Mouse (Mus musculus): ENCODE data around the gene Hs3st6. TPM values are rescaled to one million over a fixed set of nuclear protein-coding genes. Genes with fewer than 3 reads are reported as not detected.

Gene Hs3st6
- polyA plus RNA-seq, 1 experiment: not detected

DNA sequence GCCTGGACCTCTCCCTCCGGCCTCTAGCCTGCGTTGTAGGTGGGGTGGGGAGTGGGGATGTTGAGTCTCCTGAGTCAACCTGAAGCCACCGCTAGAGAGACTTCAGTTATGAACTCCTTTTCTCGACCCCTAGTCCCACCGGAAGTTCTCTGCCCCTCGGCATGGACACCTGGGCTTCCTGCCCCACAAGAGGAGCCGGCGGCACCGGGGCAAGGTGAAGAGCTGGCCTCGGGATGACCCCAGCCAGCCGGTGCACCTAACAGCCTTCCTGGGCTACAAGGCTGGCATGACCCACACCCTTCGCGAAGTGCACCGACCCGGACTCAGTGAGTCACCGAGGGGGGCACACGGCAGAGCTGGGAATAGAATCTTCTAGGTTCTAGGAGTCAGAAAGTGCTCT, 24.6 kb upstream of the Hs3st6 start:
- Histone ChIP-seq H3K27ac (ENCODE audit: insufficient read depth, low read length) (no peak overlapping the region), H3K4me3 (ENCODE audit: insufficient read depth, low read length) (no peak overlapping the region), H3K4me1 (ENCODE audit: control insufficient read depth, insufficient read depth, low read length) (no peaks in the 10 kb centered on the region)
- TF ChIP-seq POLR2A (IDR thresholded peaks at IDR 0.05; ENCODE audit: low read depth, low read length) (no peak), CTCF (IDR thresholded peaks at IDR 0.05; ENCODE audit: borderline replicate concordance, insufficient read depth, low read length) (no peak)

DNA sequence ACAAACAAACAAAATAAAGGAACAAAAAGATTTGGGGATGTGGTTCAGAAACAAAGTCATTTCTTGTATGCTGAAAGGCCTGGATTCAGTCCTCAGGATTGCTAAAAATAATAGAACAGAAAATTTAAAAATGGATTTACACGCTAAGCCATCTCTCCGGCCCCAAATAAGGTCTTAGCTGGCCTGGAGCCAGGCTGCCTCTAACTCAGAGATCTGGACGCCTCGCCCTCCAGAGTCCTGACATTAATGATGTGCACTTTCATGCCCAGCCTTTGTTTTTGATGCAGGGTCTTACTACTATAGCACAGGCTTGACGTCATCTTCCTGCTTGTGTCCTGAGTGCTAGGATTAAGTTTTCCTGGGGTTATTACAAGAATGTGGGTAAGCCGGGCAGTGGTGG, 23.7 kb upstream of the Hs3st6 start:
- Histone ChIP-seq H3K4me1 (ENCODE audit: control insufficient read depth, insufficient read depth, low read length) (no peaks in the 10 kb centered on the region), H3K4me3 (ENCODE audit: insufficient read depth, low read length) (no peak overlapping the region), H3K27ac (ENCODE audit: insufficient read depth, low read length) (no peak overlapping the region)
- TF ChIP-seq POLR2A (IDR thresholded peaks at IDR 0.05; ENCODE audit: low read depth, low read length) (no peak), CTCF (IDR thresholded peaks at IDR 0.05; ENCODE audit: borderline replicate concordance, insufficient read depth, low read length) (no peak)

DNA sequence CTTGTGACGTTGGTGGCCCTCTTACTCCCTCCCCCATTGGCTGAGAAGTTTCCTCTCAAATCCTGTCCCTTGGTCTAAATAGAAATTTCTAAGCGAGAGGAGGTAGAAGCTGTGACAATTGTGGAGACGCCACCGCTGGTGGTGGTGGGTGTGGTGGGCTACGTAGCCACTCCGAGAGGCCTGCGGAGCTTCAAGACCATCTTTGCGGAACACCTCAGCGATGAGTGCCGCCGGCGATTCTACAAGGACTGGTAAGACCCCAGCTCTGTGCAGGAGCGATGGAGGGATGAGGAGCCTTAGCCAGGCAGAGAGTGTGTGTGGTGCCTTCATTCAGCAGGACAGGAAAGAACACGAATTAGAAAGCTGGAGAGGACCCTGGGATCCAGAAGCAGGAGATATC, 22.0 kb upstream of the Hs3st6 start:
- TF ChIP-seq POLR2A (IDR thresholded peaks at IDR 0.05; ENCODE audit: low read depth, low read length) (no peak), CTCF (IDR thresholded peaks at IDR 0.05; ENCODE audit: borderline replicate concordance, insufficient read depth, low read length) (no peak)
- no peaks in the 10 kb centered on the region for H3K4me1 ChIP-seq (ENCODE audit: control insufficient read depth, insufficient read depth, low read length)
- H3K4me3 ChIP-seq (ENCODE audit: insufficient read depth, low read length): no peak overlapping the region
- no peak overlapping the region for H3K27ac ChIP-seq (ENCODE audit: insufficient read depth, low read length)

GRCm38 (mm10) chr17:24732233-24732935, 20.4 kb upstream of the Hs3st6 start:
- TF ChIP-seq POLR2A (IDR thresholded peaks at IDR 0.05; ENCODE audit: low read depth, low read length) (no peak), CTCF (IDR thresholded peaks at IDR 0.05; ENCODE audit: borderline replicate concordance, insufficient read depth, low read length) (no peak)
- Histone ChIP-seq H3K4me3 (ENCODE audit: insufficient read depth, low read length) (no peak overlapping the region), H3K27ac (ENCODE audit: insufficient read depth, low read length) (no peak overlapping the region), H3K4me1 (ENCODE audit: control insufficient read depth, insufficient read depth, low read length) (no peaks in the 10 kb centered on the region)

GRCm38 (mm10) chr17:24733434-24734050, 19.2 kb upstream of the Hs3st6 start:
- Histone ChIP-seq H3K27ac (ENCODE audit: insufficient read depth, low read length) (no peak overlapping the region), H3K4me3 (ENCODE audit: insufficient read depth, low read length) (no peak overlapping the region), H3K4me1 (ENCODE audit: control insufficient read depth, insufficient read depth, low read length) (no peaks in the 10 kb centered on the region)
- TF ChIP-seq POLR2A (IDR thresholded peaks at IDR 0.05; ENCODE audit: low read depth, low read length) (no peak), CTCF (IDR thresholded peaks at IDR 0.05; ENCODE audit: borderline replicate concordance, insufficient read depth, low read length) (no peak)

GRCm38 (mm10) chr17:24734513-24734912, 18.3 kb upstream of the Hs3st6 start:
- Histone ChIP-seq H3K4me1 (ENCODE audit: control insufficient read depth, insufficient read depth, low read length) (no peaks in the 10 kb centered on the region), H3K4me3 (ENCODE audit: insufficient read depth, low read length) (no peak overlapping the region), H3K27ac (ENCODE audit: insufficient read depth, low read length) (no peak overlapping the region)
- TF ChIP-seq POLR2A (IDR thresholded peaks at IDR 0.05; ENCODE audit: low read depth, low read length) (no peak), CTCF (IDR thresholded peaks at IDR 0.05; ENCODE audit: borderline replicate concordance, insufficient read depth, low read length) (no peak)

GRCm38 (mm10) chr17:24735446-24735845, 17.3 kb upstream of the Hs3st6 start:
- H3K4me1 ChIP-seq (ENCODE audit: control insufficient read depth, insufficient read depth, low read length): no peaks in the 10 kb centered on the region
- H3K27ac ChIP-seq (ENCODE audit: insufficient read depth, low read length): no peak overlapping the region
- no peak overlapping the region for H3K4me3 ChIP-seq (ENCODE audit: insufficient read depth, low read length)
- TF ChIP-seq CTCF (IDR thresholded peaks at IDR 0.05; ENCODE audit: borderline replicate concordance, insufficient read depth, low read length) (no peak), POLR2A (IDR thresholded peaks at IDR 0.05; ENCODE audit: low read depth, low read length) (no peak)

DNA sequence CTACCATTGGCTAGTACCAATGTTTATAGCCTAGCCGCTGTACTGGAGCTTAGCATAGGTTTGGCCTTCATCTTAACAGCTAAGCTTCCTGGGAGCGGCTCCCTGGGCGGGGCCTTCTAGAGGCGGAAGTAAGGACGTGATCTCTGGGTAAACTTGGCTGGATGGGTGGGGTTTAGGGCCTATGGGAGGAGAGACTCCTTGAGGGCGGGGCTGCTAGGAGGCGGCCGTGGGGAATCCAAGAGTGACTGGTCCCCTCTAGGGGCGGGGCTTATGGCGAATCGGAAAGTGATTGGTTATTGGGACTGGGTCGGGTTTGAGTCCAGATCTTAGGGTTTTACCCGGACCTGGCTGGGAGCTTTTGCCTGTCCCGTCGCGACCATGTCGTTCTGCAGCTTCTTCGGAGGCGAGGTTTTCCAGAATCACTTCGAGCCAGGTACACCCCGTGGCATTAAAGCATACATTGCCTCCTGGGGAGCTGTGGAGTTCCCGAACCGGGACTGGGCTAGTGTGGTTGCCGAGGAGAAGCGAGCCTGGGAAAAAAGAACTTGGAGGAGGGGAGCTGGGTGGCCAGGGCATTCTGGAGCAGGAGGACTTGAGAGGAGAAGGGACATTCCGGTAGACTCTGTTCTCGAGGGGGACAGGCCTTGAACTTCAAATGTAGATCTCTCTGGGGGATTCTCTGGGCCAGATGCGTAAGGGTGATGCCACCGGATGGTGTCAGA, 16.3 kb upstream of the Hs3st6 start, which contains the start of gene Msrb1:
Gene Msrb1 (plus strand): TSS at position 313 of the 722 bp plus-strand sequence.
- Histone ChIP-seq H3K4me3 (ENCODE audit: insufficient read depth, low read length) (peak within 1 kb of the TSS; percentile 75), H3K27ac (ENCODE audit: insufficient read depth, low read length) (peak within 1 kb of the TSS; percentile 7; the same call in 1 of the 2 replicates), H3K4me1 (ENCODE audit: control insufficient read depth, insufficient read depth, low read length) (no peaks in the 10 kb centered on the region)
- TF ChIP-seq POLR2A (IDR thresholded peaks at IDR 0.05; ENCODE audit: low read depth, low read length) (peak; percentile 99), CTCF (IDR thresholded peaks at IDR 0.05; ENCODE audit: borderline replicate concordance, insufficient read depth, low read length) (no peak)

- TF ChIP-seq POLR2A (IDR thresholded peaks at IDR 0.05; ENCODE audit: low read depth, low read length) (peak; percentile 34; the same call in 1 of the 2 replicates), CTCF (IDR thresholded peaks at IDR 0.05; ENCODE audit: borderline replicate concordance, insufficient read depth, low read length) (no peak)
- H3K4me3 ChIP-seq (ENCODE audit: insufficient read depth, low read length): peak overlapping the region; percentile 75
- no peak overlapping the region for H3K27ac ChIP-seq (ENCODE audit: insufficient read depth, low read length)
- H3K4me1 ChIP-seq (ENCODE audit: control insufficient read depth, insufficient read depth, low read length): no peaks in the 10 kb centered on the region
These were observed 15.5 kb upstream of the Hs3st6 start for GRCm38 (mm10) chr17:24737135-24737810.
